Mouse (Mus musculus) heart, embryonic 16.5 days (tissue): ENCODE measurements around the gene Nipbl. TPM values are rescaled to one million over a fixed set of nuclear protein-coding genes. Genes with fewer than 3 reads are reported as not detected.
"Not testable (repeated sequence)": the region's sequence is repeated elsewhere in the genome, so short reads cannot be mapped to it uniquely, and the experiment has no call there.

Experiments used
- ATAC-seq: fragments of 200-750 bp; cut with Nextera tagmentation; replicated peaks from 2 replicates; pipeline ENCODE4 v1.8.0; 2017; ENCODE audit warnings: moderate number of reproducible peaks; ENCODE audit not compliant: insufficient read depth, low FRiP score; ENCODE audit errors: extremely low read depth
- H3K27ac ChIP-seq: fragments of 300-500 bp; sonication (generic); 2 replicates; pipeline ENCODE4 v1.5.1; 2014; ENCODE audit warnings: mild to moderate bottlenecking, low read length, control low read depth, moderate library complexity
- H3K27me3 ChIP-seq: fragments of 300-500 bp; sonication (generic); 2 replicates; pipeline ENCODE4 v1.6.1; 2014; ENCODE audit warnings: low read length, mixed read lengths; ENCODE audit not compliant: control insufficient read depth, insufficient read depth
- H3K36me3 ChIP-seq: fragments of 300-500 bp; sonication (generic); 2 replicates; pipeline ENCODE4 v1.6.1; 2014; ENCODE audit not compliant: control insufficient read depth, insufficient read depth
- H3K4me1 ChIP-seq: fragments of 300-500 bp; sonication (generic); 2 replicates; pipeline ENCODE4 v1.6.1; 2014; ENCODE audit warnings: low read length, mixed read lengths; ENCODE audit not compliant: control insufficient read depth, insufficient read depth
- H3K4me2 ChIP-seq: fragments of 300-500 bp; sonication (generic); 2 replicates; pipeline ENCODE4 v1.6.1; 2014; ENCODE audit warnings: low read depth, mild to moderate bottlenecking, control low read depth, low read length
- H3K4me3 ChIP-seq: fragments of 300-500 bp; sonication (generic); 2 replicates; pipeline ENCODE4 v1.5.1; 2014; ENCODE audit warnings: mild to moderate bottlenecking, control low read depth, low read length
- H3K9ac ChIP-seq: fragments of 300-500 bp; sonication (generic); 2 replicates; pipeline ENCODE4 v1.6.1; 2014; ENCODE audit warnings: low read length, control low read depth
- H3K9me3 ChIP-seq: fragments of 300-500 bp; sonication (generic); replicated peaks from 2 replicates; pipeline ENCODE4 v1.6.1; 2016; ENCODE audit warnings: low read length; ENCODE audit not compliant: control insufficient read depth
- WGBS: fragments of 180-500 bp; shearing (Covaris S2); extraction: QIAGEN DNeasy Blood & Tissue Kit; methylation state at CpG from one replicate; pipeline ENCODE4 v1.1.7; 2014; 5-methylcytosine and 5-hydroxymethylcytosine counted together
- polyA plus RNA-seq: library from polyadenylated mRNA; unstranded; fragments of >200 nt; fragmentation: Nextera tagmentation; extraction: Ambion mirVana; gene quantifications from 2 replicates; pipeline ENCODE4 v1.2.1, GENCODE M21; 2015

Nipbl gene
- 10.7 and 11.1 TPM in 2 replicates for polyA plus RNA-seq

DNA sequence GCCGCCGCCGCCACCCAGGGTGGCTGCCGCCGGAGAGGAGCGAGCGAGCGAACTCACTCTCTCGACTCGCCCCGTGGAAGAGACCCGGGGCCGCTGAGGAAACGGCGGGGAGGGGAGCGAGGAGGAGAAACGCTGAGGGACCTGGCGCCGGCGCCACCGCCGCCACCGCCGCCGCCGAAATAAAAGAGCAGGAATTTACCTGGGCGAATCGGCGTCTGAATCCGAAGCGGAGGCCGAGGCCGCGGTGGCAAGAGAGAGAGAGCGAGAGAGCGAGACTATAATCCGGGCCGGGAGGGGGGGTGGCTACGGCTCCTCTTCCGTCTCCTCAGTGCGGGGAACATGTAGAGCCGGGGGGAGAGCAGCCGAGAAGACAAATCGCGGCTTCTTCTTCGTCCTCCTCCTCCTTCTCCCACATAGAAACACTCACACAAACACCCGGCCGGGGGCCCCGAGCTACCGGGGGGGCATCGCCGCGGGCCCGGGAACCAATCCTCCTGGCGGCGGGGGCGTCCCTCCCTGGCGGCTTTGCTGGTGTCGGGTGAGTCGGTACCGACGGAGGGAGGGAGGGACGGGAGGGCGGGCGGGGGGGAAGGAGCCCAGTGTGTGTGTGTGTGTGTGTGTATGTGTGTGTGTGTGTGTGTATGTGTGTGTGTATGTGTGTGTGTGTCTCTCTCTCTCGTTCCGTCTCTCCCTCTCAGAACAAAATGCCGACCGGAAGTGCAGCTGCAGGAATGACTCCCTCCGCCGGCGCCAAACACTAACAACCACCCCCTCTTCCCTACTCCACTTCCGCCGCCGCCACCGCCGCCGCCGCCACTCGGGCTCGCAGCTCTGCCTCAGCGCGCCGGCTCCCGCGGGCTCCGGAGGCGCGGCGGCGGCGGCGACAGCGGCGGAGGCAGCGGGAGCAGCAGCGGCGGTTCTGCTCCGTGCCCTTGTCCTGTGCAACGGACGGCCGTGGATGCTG lies at the start of gene Nipbl:
Nipbl (minus strand) TSS at position 538 of the 964 bp plus-strand sequence.
- Histone ChIP-seq H3K9ac (peak within 1 kb of the TSS; percentile 100), H3K27me3 (no peaks in the 10 kb centered on the region), H3K4me1 (peaks cover 13% of the 10 kb centered on the region), H3K27ac (peak within 1 kb of the TSS; percentile 100), H3K4me3 (peak within 1 kb of the TSS; percentile 99), H3K4me2 (peak within 1 kb of the TSS; percentile 94), H3K9me3 (no peaks in the 10 kb centered on the region), H3K36me3 (no peaks in the 10 kb centered on the region)
- WGBS, result under 1% methylated on average over 75 of the region's 102 CpGs
- peak; percentile 83 for ATAC-seq

DNA sequence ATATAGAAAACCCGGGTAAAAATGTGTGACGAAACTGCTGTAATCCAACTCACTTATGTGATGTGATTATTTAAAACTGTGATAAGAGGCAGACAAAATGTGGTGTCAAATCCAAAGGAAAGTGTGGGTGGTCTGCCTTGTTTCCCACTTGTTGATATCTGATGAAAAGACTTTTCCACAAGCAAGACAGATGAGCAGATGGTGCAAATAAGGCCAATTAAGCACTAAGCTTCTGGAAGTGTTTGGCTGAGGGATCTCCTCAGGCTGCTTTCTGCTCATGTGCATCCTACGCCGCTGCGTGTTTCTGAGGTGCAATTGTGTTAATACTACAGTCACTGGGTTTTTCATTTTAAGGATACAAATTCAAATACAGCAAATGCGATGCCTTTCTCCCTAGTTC lies 41.0 kb upstream of the Nipbl start:
- H3K27me3 ChIP-seq, result no peaks in the 10 kb centered on the region

DNA sequence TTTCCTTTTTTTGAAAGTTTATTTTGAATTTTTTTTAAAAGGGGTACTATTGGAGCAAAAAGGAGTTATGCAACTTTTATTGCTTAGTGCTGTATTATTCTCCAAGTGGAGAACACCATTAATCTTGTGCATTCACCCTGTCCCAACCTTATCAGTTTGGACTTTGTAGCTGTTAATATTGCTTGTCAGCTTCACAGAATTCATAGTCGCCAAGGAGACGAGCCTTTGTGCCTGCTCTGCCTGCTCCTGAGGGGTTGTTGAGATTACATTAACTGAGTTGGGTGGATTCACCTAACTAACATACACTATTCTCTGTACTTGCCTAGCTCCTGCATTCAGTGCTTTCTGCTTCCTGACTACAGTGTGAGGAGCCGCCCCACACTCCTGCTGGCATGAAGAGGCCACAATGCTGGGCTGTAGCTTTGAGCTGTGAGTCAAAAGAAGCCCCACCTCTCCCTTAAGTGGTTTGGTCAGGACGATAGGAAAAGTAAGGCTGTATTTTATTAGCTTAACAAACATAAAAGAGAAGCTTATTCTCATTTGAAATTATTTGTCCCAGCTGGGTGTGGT lies 24.8 kb upstream of the Nipbl start:
- Histone ChIP-seq H3K9ac (no peak overlapping the region), H3K36me3 (no peaks in the 10 kb centered on the region), H3K9me3 (no peaks in the 10 kb centered on the region), H3K4me3 (no peak overlapping the region), H3K27ac (no peak overlapping the region), H3K4me1 (no peaks in the 10 kb centered on the region), H3K4me2 (no peak overlapping the region), H3K27me3 (no peaks in the 10 kb centered on the region)
- ATAC-seq, result no peak
- 44% methylated on average over 4 of the region's 4 CpGs for WGBS

More for the DNA sequence above, 41.0 kb upstream of the Nipbl start:
- no peaks in the 10 kb centered on the region for H3K36me3 ChIP-seq
- no peak overlapping the region for H3K9ac ChIP-seq
- H3K4me1 ChIP-seq, result no peaks in the 10 kb centered on the region
- H3K9me3 ChIP-seq, result 0 out of 2 replicates have a peak, but pooled peaks cover 3% of the 10 kb centered on the region
- no peak overlapping the region for H3K27ac ChIP-seq
- WGBS, result 80% methylated on average over 6 of the region's 6 CpGs
- no peak for ATAC-seq
- H3K4me3 ChIP-seq, result no peak overlapping the region
- H3K4me2 ChIP-seq, result no peak overlapping the region

DNA sequence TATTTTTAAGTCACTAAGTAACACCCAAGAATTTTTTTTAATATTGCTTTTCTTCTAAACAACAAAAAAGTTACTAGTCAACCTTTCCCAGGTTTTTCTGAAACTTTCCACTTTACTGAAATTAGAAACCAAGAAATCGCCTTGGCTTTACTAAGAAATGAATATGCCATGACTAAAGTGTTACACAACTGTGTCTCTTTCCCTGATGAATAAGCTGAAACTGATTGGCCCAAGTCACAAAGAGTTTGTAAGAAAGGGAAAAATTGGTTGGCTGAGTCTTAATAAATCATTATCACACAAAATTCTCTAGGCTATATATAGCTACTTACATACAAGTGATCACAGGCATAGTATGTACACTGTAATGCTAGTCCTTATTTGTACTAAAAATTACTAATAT lies 19.3 kb upstream of the Nipbl start:
- Histone ChIP-seq H3K9me3 (no peaks in the 10 kb centered on the region), H3K27me3 (no peaks in the 10 kb centered on the region), H3K4me1 (no peaks in the 10 kb centered on the region), H3K4me2 (no peak overlapping the region), H3K9ac (no peak overlapping the region), H3K36me3 (no peaks in the 10 kb centered on the region), H3K4me3 (no peak overlapping the region), H3K27ac (no peak overlapping the region)
- ATAC-seq, result no peak
- WGBS, result 84% methylated on average over 1 of the region's 1 CpGs

DNA sequence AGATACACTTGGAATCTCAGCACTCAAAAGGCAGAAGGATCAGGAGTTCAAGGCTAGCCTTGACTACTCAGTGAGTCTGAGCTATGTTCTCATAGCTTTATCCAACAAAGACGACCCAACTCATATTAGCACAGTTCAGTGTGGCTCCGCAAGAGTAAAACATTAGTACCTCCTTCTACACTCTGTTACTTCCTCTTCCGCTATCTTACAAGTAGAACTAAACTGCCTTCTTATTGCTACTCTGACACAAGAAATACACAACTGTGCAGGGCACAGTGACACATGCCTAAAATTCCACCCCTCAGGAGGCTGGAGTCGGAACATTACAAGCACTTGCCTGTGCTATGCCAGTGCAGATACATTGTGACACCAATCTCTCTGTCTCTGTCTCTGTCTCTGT lies 18.5 kb upstream of the Nipbl start:
- Histone ChIP-seq H3K36me3 (no peaks in the 10 kb centered on the region), H3K4me2 (no peak overlapping the region), H3K9ac (no peak overlapping the region), H3K27ac (no peak overlapping the region), H3K4me1 (no peaks in the 10 kb centered on the region), H3K9me3 (no peaks in the 10 kb centered on the region), H3K27me3 (no peaks in the 10 kb centered on the region), H3K4me3 (no peak overlapping the region)
- ATAC-seq, result no peak
- WGBS, result 79% methylated on average over 4 of the region's 4 CpGs

DNA sequence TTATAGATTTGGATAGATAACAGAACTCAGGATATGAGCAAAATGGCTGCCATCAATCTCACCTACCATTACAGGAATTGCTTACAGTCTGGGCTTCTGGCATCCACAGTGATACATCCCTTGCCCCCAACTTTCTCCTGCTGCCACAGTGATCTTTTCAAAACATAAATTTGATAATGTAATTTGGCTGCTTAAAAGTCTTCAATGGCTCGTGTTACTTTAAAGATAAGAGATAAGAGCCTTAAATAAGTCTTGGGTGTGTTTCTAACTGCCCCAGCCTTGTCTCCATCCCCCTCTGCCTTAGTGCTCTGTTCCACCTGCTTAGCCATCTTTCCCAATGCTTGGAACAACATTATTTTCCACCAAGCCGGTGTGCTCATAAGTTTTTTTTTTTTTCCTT lies 16.6 kb upstream of the Nipbl start:
- no peak overlapping the region for H3K9ac ChIP-seq
- WGBS, result 56% methylated on average over 2 of the region's 2 CpGs
- H3K4me2 ChIP-seq, result no peak overlapping the region
- no peak for ATAC-seq
- H3K9me3 ChIP-seq, result no peaks in the 10 kb centered on the region
- no peak overlapping the region for H3K4me3 ChIP-seq
- H3K27me3 ChIP-seq, result no peaks in the 10 kb centered on the region
- no peaks in the 10 kb centered on the region for H3K4me1 ChIP-seq
- H3K27ac ChIP-seq, result no peak overlapping the region
- H3K36me3 ChIP-seq, result no peaks in the 10 kb centered on the region

DNA sequence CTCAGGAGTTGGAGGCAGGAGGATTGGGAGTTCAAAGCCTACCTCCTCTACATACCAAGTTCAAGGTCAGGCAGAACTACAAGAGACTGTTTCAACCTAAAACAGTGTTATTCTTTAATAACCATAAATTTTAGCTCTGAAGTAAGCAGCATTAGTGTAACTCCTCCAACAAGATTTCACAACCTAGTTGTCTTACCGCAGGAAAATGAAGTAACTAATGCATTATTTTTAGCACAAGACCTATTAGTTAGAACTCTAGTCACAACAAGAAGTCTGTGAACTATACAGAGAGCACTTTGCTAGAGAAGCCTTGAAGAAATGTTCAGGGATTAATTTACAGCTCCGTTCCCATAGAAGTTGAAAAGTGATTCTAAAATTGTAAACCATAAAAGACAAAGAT lies 15.7 kb upstream of the Nipbl start:
- Histone ChIP-seq H3K27me3 (no peaks in the 10 kb centered on the region), H3K4me3 (no peak overlapping the region), H3K4me2 (no peak overlapping the region), H3K9me3 (no peaks in the 10 kb centered on the region), H3K9ac (no peak overlapping the region), H3K4me1 (no peaks in the 10 kb centered on the region), H3K27ac (no peak overlapping the region), H3K36me3 (no peaks in the 10 kb centered on the region)
- 84% methylated on average over 2 of the region's 2 CpGs for WGBS
- ATAC-seq, result no peak

DNA sequence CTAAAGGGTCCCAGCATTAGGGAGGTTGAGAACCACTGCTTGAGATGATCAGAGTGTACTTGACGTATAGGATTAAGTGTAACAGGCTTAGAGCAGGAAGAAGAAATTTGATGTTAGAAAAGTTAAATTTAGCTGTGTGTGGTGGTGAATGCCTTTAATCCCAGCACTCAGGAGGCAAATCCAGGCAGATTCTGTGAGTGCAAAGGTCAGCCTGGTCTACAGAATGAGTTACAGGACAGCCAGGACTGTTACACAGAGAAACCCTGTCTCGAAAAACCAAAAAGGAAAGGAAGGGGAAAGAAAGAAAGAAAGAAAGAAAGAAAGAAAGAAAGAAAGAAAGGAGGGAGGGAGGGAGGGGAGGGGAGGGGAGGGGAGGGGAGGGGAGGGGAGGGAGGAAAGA lies 12.0 kb upstream of the Nipbl start:
- not testable (repeated sequence) for ATAC-seq
- WGBS, result 91% methylated on average over 1 of the region's 2 CpGs

DNA sequence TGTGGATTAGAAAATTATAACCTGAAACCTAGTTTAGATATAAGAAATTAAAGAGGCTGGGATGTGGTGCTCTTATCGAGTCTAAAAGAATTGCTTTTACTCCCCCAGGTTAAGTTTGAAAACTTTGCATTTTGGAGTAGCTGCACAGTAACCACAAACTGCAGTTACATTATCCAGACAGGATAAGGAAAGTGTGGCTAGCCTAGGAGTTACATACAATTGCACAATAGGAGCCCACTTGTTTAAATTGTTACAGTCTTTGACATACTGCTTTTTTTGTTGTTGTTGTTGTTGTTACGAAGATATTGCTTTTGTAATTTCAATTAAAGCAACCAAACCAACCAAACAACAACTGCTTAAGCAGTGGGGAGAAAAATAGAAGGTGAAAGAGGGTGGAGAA lies 11.2 kb upstream of the Nipbl start:
- 0 out of 2 replicates have a peak, but pooled peaks cover 2% of the 10 kb centered on the region for H3K4me1 ChIP-seq
- ATAC-seq, result no peak
- H3K36me3 ChIP-seq, result no peaks in the 10 kb centered on the region

More for the DNA sequence above, 12.0 kb upstream of the Nipbl start:
- H3K9me3 ChIP-seq, H3K4me1 ChIP-seq, H3K27ac ChIP-seq, H3K27me3 ChIP-seq, H3K36me3 ChIP-seq, H3K4me2 ChIP-seq, H3K9ac ChIP-seq, H3K4me3 ChIP-seq: not testable (repeated sequence)

More for the DNA sequence above, 11.2 kb upstream of the Nipbl start:
- H3K4me2 ChIP-seq, result no peak overlapping the region
- H3K9ac ChIP-seq, result no peak overlapping the region
- H3K9me3 ChIP-seq, result no peaks in the 10 kb centered on the region
- no peak overlapping the region for H3K4me3 ChIP-seq
- WGBS, result 75% methylated on average over 2 of the region's 2 CpGs
- H3K27ac ChIP-seq, result no peak overlapping the region
- no peaks in the 10 kb centered on the region for H3K27me3 ChIP-seq
